Mouse (Mus musculus) cerebral cortex, adult 2 months (tissue): ENCODE data around the gene Ubl3.

Source experiments
- WGBS: fragments of 180-500 bp; shearing (Covaris S2); methylation state at CpG from one replicate; pipeline ENCODE4 v1.1.7; 2018; 5-methylcytosine and 5-hydroxymethylcytosine counted together

Ubl3 gene

DNA sequence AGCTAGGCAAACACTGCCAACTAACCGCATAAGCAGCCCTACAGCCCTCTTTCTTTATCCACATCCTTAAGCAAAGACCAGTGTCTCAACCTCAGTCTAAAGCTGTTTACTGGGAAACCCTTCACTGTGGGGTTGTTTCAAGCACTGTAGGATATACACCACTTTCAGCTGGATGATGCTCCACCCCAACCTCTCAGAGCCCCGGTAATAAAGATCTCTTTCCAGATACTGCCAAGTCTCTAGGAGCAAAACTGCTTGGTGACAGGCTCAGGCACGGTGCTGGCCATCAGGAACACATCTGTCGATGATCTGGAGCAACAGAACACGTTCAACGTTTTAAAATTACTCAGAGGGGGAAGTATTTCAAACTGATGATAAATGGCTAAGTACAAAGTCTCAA is 25.0 kb downstream of the Ubl3 start:
- 55% methylated on average over 6 of the region's 6 CpGs for WGBS

DNA sequence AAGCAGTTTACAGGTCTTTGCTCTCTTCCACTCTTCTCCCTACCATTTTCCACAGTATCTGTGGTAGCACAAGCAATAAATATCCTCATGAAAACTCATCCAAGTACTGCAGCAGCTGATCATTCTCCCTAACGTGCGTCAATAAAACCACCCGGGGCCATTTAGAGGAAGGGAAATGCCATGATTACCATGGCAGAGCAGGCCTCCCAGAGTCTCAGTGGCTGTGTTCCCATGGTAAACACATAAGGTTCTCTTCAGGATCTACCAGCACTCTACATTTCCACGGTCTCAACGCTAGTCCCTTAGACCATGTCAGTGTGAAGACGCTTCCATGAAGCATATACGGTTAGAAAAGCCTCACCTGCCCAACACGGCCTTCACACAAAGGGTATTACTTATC is 26.0 kb downstream of the Ubl3 start:
- WGBS = 78% methylated on average over 8 of the region's 8 CpGs

DNA sequence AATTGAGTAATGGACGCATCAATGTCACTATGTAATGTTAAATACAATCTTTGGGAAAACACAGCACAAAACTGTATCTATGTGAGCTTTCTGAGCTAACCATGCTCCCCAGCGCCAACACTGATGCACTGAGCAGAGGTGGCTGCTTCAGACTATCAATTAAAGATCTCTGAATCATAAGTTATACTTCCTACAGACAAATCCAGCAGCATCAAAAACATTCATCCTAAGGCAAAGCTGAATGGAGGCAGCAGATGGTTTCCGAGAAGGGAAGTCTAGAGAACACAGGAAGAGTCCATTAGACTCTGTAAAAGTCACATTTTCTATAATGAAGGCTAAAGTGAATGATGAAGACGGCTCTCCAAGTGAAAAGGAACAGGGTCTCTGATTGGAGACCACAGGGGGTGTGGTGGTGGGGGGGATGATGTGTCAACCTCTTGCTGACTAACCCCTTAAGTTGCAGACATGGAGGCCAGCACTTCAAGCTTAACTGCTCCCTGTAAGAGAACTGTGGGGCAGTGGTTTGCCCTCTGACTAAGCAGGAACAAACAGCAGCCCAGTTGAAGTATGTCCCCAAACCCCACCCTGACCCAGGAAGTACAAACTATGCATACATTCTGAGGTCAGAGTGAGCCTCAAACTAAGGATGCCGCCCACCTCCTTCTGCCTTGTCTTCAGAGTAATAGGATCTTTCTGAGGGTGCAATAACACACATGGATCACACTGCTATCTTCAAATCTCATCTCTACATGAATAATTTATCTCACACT is 29.2 kb downstream of the Ubl3 start:
- 53% methylated on average over 5 of the region's 5 CpGs for WGBS

DNA sequence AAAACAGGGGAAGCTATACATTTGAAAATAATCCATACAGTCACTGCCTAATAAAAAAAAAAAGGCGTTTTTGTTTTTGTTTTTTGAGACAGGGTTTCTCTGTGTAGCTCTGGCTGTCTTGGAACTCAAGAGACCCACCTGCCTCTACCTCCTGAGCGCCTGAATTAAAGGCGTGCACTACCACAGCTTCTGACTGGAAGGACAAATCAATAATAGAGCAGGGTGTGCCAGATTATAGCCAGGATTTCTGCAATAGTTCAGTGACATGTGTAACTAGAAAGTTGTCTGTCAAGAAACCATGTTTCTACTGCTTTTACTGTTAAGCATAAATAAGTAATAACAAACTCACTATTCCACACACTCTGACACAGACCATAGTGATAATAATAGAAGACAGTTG is 30.2 kb downstream of the Ubl3 start:
- WGBS = 85% methylated on average over 3 of the region's 3 CpGs

DNA sequence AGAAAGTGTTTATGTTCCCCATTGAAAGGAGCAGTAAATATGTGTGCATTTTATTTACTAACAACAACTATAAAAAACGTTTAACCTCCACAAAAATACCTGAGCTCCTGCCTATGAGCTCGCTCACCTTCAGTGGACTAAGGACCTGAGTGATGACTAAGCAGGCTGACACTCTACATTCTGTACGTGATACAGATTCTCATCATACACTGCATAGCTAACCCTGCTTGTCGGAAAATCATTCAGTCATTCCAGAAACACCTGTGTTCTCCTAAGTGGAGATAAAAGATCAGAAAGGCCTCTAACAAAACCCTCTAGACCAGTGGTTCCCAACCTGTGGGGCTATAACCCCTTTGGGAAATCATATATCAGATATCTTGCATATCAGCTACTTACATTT is 35.1 kb downstream of the Ubl3 start:
- 78% methylated on average over 4 of the region's 4 CpGs for WGBS

DNA sequence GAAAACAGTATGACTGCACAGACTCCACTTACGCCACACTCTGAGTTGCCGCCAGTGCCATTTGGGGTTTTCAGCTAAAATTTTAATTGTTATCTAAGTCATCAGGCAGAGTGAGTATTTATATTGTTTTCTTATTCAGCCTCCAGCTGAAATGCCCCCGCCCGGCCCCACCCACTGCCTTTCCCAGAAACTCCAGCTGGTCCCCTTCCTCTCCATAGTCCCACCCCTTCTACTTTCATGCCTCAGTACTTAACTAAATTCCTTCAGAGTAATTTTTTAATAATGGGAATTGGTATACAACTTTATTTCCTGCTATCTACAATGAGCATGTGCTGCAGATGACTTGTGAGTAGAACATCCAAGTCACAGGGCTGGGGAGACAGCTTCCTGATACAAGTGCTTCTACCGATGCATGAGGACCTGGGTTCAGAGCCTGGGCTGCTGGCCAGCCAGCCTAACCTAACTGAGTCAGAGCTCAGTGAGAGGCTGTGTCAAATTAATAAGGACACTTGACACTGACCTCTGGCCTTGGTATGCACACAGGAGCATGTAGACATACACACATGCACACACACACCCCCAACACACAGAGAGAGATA is 40.4 kb downstream of the Ubl3 start:
- WGBS = 42% methylated on average over 5 of the region's 5 CpGs

DNA sequence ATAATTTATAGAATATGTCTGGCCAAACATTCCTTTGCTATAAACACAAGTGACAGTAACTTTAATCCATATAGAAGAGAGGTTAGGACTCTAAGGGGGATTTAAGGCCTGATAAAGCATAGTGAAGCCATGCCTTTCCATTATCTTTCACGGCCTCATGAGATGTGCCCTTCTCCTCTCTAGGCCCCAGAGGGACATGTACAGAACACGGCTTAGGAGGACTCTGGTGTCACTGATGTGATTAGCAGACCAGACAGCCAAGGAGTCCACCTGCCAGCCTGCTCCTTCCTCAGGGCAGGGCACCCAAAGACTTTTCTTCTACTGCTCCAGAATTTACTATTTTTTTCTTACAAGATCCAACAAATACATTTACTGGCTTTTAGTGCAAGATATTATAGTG is 42.3 kb downstream of the Ubl3 start:
- WGBS = 89% methylated on average over 2 of the region's 2 CpGs

DNA sequence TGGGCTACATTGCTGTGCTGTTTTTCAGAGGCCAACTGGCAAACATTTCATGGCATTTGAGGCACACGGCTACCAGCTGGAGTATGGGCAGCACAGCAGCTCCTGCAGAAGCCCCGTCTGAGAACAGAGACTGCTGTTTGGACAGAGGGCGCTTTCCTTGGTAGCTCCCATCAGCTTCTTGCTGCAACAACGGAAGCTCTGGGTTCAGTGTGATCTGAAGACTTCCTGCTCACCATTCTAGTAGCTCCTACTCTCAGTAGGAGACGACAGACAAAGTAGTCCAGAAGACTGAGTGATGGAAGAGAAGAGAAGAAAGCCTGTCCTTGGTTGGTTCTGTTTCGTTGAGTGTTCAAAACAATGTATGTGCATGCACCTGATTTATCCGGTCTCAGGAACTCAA is 42.9 kb downstream of the Ubl3 start:
- WGBS = 64% methylated on average over 7 of the region's 7 CpGs

DNA sequence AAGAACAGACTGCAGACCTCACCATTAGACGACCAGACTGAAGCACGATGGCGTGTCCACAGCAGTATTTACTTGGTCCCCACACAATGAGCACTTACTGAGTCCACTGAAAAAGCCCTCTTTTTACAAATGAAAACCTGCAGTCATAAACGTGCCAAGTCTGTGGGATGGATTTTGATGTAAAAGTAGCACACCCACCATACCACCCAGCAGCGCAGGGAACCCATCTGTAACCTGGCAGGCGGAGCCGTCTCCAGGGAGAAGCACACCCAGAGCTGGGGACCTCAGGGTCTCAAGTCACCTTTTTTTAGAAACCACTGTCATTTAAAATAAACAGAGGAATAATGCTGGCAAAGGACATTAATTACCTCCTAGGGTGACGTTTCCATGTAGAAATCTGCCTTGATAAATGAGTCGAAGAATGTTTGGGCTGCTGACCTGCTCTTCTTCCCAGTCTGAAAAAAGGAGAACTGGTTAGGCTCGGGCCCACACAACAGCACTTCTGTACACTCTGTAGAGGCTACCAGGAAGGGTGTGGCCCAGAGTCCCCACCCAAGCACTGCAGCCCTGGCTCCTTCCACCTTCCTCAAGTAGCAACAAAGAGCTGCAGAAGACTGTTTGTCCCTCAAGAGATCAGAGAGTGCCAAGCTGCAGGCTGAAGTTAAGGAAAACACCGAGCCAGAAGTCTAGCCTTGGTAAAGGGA is 43.5 kb downstream of the Ubl3 start:
- WGBS = 44% methylated on average over 11 of the region's 11 CpGs

DNA sequence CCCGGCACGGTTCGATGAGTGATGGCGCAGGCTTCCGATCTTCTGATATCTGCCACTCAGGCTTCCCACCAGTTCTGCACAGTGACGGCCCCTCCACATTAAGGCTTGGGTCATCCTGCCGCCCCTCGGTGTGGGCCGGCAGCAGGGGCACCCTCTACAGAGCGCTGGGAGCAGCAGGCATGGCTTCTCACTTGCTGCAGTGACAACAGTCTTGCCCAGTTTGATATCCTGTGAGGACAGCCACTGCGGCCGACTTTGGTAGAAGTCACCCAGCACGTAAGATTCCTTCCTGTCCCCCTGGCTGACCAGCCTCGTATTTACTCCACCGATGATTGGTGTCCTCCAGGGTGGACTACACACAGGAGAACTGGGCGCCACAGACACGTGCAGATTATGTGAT is 47.2 kb downstream of the Ubl3 start:
- WGBS = 90% methylated on average over 17 of the region's 17 CpGs

DNA sequence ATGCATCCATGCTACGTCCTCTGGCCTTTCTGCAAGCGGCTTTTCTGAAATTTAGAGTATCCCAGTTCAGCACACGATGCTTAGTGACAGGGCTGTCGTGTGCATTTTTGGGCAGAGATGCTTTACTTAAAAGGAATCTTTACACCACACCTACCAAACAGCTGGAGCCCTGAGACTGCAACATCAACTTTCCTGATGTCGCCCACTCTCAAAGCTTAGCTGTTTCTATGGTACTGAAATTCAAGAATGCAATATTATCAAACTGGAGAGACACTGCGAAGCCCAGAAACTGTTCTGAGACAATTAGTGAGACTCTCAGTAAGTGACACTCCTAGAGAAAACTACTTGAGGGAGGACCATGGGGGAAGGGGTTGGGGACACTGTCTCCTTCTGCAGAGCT is 50.4 kb downstream of the Ubl3 start:
- WGBS = 58% methylated on average over 6 of the region's 6 CpGs

DNA sequence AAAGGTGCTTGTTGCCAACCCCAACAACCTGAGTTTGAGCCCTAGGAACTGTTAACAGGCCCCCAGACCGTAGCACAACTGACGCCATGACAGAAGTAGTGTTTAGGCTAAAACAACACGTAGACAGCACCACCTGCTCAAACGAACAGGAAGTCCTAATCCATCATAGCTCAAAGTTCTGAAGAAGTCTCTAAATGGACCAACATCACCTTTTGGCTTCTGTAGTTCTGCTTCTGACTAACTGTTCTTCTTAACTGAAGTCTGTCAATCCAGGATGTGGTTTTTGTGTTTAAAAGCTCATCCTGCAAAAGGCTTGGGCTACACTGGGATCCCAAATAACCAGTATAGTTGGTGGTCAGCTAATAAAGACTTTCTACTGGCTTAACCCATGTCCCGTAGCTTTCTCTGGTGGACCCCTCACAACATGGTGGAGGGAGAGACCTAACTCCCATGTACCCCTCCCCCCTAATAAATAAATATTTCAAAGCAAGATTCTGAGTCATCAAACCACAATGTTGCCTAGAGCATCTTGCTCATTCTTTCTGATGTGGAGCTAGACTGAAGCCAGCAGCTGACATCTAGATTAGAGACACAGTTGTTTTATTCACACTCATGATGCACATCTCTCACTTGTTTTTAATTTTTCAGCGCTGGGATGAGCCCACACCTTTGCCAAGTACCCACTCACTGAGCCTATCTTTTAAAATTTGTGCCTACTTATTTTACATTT is 51.2 kb downstream of the Ubl3 start:
- WGBS = 87% methylated on average over 6 of the region's 6 CpGs

DNA sequence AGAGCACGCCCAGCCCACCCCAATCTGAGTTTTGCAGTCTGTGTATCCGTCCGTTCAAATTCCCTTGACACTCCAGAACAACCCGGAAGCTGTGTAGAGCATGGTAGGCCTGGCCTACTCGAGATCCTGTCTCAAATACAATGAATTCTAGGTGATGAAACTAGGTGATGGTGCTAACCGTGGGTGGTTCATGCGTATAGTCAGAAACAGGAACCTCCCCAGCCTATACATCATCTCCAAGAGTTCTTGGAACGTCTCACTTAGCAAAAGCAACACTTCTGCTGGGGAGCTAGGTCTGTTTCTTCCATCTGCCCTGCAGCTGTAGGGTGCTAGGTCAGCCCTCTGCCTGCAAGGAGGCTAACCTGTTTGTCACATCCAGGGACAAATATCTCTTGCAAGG is 52.1 kb downstream of the Ubl3 start:
- WGBS = 60% methylated on average over 8 of the region's 8 CpGs

DNA sequence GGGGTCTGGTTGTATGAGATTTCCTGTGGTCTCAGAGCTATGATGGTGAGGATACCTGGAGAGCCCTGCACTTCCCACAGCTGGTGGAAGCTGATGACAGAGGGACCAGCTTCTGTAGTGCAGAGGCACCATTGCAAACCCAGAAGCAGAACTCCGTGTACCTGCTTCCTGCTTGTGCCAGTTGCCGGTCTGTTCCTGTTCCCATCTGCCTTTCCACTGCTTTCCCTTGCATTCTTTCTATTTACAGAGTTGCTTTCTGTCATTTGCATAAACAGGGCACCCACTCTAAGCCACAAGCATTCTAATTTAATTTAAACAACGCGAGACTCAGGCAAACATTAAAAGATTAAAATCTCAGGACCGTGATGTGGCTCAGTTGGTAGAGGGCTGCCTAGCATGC is 53.0 kb downstream of the Ubl3 start:
- WGBS = 43% methylated on average over 5 of the region's 5 CpGs

DNA sequence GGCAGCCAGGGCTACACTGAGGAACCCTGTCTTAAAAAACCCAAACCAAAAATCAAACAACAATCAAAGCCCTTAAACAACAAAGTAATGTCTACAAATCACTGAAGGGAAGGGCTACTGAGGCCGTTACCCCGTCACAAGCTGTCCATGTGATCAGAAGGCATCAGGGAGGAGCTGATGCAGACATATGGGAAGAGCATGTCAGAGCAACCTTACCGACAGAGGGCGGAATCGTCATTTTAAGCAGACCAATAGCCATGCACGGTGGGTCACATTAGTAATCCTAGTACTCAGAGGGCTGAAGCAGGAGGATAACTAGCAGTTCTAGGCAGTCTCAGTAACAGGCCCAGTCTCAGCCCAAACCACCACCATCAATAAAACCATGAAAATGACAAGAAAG is 56.6 kb downstream of the Ubl3 start:
- WGBS = 88% methylated on average over 6 of the region's 6 CpGs

DNA sequence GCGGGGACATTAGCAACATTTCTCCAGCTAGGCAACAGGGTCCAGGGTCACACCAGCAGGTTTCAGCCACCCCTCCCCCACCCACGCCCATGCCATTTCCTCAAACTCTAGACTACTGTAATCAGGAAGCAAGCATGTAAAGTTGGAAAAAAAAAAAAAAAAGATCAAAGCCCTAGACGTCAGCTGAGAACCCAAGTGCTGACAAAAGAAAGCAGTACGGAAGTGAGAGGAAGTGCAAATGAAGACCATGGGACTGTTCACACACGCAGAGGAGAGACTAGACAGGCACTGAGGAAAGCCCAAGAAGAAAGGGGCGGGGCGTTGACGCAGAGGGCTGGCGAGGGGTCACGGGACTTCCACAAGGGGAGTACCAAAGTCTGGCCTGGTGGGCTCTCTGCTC is 57.4 kb downstream of the Ubl3 start:
- WGBS = 60% methylated on average over 10 of the region's 10 CpGs

DNA sequence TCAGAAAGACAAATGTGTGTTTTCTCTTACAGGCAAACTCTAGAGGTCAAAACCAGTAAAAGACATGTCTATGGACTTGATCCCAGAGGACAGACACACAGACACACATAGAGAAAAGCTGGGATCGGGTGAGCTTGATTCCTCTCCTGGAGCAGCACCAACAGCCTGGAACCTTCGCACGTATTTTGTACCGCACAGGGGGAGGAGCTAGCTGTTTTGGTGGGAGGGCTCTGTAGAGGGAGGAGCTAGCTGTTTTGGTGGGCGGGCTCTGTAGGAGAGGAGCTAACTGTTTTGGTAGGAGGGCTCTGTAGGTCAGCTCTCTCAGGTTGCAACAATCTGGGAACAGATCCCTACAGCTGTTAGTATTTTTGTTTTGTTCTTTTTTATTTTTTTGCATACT is 58.3 kb downstream of the Ubl3 start:
- 96% methylated on average over 5 of the region's 5 CpGs for WGBS

DNA sequence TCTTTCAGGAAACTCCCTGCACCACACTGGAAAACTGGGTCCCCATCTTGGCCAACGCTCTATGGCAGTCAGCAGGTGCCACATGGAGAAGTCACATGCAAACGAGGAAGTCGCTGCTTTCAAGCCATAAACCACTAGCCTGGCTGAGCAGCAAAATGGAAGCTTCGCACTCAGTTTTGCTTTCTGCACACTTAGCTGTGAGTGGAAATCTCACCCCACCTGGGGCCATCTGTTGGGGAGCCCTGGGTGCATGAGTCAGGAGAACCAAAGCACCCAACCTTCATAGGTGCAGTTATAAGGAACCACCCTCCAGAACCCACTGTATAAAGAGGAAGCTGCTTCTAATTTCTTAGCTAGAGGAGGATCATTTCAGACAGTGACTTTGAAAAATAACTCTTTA is 59.6 kb downstream of the Ubl3 start:
- 86% methylated on average over 4 of the region's 4 CpGs for WGBS

DNA sequence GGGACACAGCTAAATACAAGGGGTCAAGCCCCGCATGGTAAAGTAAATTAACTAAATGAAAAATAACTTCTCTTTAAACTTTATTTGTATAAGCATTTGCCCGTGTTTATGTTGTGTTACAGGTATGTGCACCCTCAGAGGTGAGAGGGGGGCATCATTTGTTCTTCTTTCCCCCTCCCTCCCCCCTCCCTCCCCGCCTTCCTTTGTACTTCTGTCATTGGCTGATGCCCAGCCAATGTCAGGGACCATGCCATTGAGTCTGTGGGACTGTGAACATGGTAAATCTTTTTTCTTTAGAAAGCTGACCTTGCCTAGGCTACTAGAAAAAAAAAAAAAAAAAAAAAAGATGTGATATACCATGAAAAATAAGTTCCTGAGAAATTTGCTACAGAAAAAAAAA is 62.2 kb downstream of the Ubl3 start:
- WGBS = 63% methylated on average over 3 of the region's 3 CpGs

DNA sequence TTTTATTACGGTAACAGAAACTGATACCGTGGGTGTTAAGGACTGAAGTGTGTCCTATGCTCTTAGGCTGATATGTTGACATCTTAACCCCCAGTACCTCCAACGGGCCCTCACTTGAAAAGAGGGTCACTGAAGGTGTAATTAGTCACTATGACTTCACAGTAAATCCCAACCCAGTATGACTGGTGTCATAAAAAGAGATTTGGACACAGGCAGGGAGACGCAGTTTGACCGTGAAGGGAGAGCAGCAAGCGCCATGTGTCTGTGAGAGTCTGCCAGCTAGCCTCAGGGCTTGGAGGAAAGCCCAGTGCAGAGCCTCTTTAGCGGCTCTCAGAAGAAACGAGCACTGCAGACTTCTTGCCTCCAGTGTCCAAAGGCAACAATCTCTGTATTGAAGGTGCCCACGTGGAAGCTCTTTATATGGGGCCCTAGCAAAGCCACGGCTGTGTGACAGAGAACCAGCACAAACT is 62.8 kb downstream of the Ubl3 start:
- WGBS = 21% methylated on average over 10 of the region's 10 CpGs

DNA sequence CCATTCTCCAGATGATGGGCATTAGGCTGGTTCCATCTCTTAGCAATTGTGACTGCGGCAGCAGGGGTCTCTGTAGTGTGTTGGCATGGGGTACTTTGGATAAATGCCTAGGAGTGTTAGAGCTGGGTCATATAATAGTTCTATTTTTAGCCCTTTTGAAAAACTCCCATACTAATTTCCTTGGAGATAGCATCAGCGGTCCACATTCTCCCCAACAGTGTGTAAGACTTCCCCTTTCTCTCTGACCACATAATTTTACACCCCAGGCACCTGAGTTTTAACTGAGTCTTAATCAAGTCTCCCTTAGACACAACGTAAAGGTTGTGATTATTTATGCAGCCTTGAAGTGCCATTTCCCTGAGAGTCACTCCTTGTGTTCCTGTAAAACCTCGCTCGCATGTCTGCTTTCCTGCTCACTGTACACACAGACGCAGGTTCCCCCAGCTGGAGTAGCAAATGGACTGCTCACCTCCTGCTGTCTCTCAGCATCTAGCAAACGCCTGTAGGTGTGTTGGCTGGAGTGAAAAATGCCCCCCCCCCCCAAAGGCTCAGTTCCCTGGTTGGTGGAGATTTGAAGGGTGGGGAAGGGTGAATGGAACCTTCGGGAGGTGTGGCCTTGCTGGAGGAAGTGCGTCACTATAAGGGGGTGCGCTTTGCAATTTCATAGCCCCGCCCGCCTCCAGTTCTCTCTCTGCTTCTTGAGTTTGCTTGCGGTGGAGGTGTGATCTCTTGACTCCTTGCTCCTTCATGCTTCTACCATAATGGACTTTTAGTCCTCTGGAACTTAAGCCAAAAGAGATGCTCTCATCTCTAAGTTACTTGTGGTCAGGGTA is 63.5 kb downstream of the Ubl3 start:
- WGBS = 59% methylated on average over 13 of the region's 13 CpGs
